Mouse (Mus musculus) cerebellum, adult 2 months (tissue): ENCODE results near the gene Ttn. TPM values are rescaled to one million over a fixed set of nuclear protein-coding genes. Genes with fewer than 3 reads are reported as not detected.

Experiments used
- DNase-seq, 2 experiments: peaks; one replicate each; pipeline ENCODE4 v3.0.0; 2021
- H3K27ac ChIP-seq: fragments of 200-500 bp; 2 replicates; pipeline ENCODE4 v1.5.1; 2012; ENCODE audit warnings: low read length, control low read depth, inconsistent platforms; ENCODE audit not compliant: insufficient read depth
- H3K27me3 ChIP-seq: fragments of 200-500 bp; 2 replicates; pipeline ENCODE4 v1.6.1; 2012; ENCODE audit warnings: inconsistent platforms, mild to moderate bottlenecking, low read length, moderate library complexity; ENCODE audit not compliant: control insufficient read depth, insufficient read depth
- H3K4me1 ChIP-seq: fragments of 200-500 bp; 2 replicates; pipeline ENCODE4 v1.6.1; 2011; ENCODE audit warnings: low read length; ENCODE audit not compliant: control insufficient read depth, insufficient read depth
- H3K4me3 ChIP-seq: fragments of 200-500 bp; replicated peaks from 2 replicates; pipeline ENCODE3; 2011; ENCODE audit warnings: mild to moderate bottlenecking, low read depth, low read length, control low read depth; ENCODE audit not compliant: insufficient read depth
- CTCF ChIP-seq: fragments of 200-500 bp; IDR thresholded peaks from 2 replicates; pipeline ENCODE4 v1.5.1; 2011; ENCODE audit warnings: low read depth, mild to moderate bottlenecking, control low read depth, low read length, moderate library complexity, borderline replicate concordance; ENCODE audit not compliant: insufficient read depth
- POLR2A ChIP-seq: fragments of 200-500 bp; IDR thresholded peaks from 2 replicates; pipeline ENCODE4 v1.6.1; 2011; ENCODE audit warnings: low read length, control low read depth, borderline replicate concordance; ENCODE audit not compliant: insufficient read depth
- WGBS: fragments of 180-500 bp; shearing (Covaris S2); methylation state at CpG from one replicate; pipeline ENCODE4 v1.1.7; 2018; 5-methylcytosine and 5-hydroxymethylcytosine counted together
- polyA plus RNA-seq: library from polyadenylated mRNA; depleted of rRNA; stranded (reverse); fragments of >200 nt; gene quantifications from 2 replicates; pipeline ENCODE4 v1.2.3, GENCODE M21; 2012

Gene Ttn
- polyA plus RNA-seq, 1 experiment, result 0.47 TPM

DNA sequence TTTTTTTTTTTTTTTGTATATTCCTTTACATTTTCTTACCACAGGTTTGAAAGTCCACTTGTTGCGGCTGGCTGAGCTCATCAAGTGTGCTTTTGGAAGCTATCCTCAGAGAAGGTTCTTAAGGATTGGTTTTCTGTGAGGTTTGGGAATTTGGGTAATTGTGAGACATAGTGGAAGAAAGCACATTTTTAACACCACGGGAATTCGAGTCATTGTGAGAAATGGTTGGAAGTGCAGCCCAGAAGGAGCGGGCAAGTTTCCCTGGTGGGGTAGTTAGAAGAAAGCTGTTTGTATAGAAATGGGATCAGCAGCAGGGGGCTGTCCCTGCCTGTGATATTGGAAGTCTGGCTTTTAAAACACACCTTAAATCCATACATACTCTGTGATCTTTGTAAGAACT is 306.4 kb downstream of the Ttn start:
- H3K4me1 ChIP-seq, result no peaks in the 10 kb centered on the region
- WGBS, result 9% methylated on average over 4 of the region's 4 CpGs
- DNase-seq, result no peak
- H3K27ac ChIP-seq, result no peak overlapping the region
- no peaks in the 10 kb centered on the region for H3K27me3 ChIP-seq
- peak overlapping the region; percentile 65 for H3K4me3 ChIP-seq
- no peak for TF ChIP-seq CTCF
- no peak for TF ChIP-seq POLR2A

- under 1% methylated on average over 44 of the region's 44 CpGs for WGBS
- Histone ChIP-seq H3K27ac (no peak overlapping the region), H3K4me1 (no peaks in the 10 kb centered on the region), H3K4me3 (peak overlapping the region; percentile 65), H3K27me3 (no peaks in the 10 kb centered on the region)
- DNase-seq, result peak in 1 of 2 experiments; percentile 30
- TF ChIP-seq POLR2A (no peak), CTCF (no peak)
Measured at GRCm38 (mm10) chr2:76675451-76675850, 306.9 kb downstream of the Ttn start.

DNA sequence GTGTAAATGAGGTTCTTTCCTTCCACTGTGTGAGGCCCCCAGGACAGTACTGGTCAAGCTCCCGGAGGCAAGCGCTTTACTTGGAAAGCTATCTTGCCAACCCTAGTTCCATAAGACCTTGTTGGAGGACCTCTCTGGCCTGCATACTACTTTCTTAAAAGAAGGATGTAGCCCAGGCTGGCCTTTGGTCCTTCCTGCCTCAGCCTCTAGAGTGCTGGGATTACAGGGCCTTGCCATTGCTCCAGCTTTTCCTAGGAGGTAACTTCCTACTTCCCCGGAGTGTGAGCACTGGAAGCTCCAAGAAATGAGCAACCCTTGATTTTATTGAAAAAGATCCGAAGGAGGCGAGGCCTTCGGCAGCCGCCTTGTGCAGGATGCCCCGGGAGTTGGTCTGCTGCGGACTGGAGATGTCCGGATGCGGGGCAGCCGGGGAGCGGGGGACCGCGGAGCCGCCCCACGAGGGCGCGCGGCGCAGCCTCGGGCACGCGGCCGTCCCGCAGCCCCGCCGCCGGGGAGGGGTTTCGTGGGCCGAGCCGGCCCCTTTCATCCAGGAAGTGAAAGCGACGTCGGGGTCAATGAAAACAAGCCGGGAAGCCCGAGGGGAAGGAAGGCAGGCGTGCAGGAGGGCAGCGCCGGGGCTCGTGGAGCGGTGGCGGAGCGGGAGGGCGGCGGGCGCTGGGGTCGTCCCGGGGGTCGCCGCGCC is 307.5 kb downstream of the Ttn start, which contains the start of gene Plekha3:
Gene Plekha3, plus strand, starts transcription at position 557 of the 703 bp plus-strand sequence.
- TF ChIP-seq CTCF (no peak), POLR2A (peak; percentile 55; the same call in 1 of the 2 replicates)
- WGBS, result 5% methylated on average over 46 of the region's 52 CpGs

GRCm38 (mm10) chr2:76673472-76674081 is 308.8 kb downstream of the Ttn start:
- DNase-seq, result peak; percentile 31 to 37
- WGBS, result 54% methylated on average over 7 of the region's 7 CpGs
- peak overlapping the region; percentile 53 for H3K4me3 ChIP-seq
- no peaks in the 10 kb centered on the region for H3K4me1 ChIP-seq
- H3K27ac ChIP-seq, result no peak overlapping the region
- no peaks in the 10 kb centered on the region for H3K27me3 ChIP-seq
- TF ChIP-seq CTCF, result no peak
- no peak for TF ChIP-seq POLR2A

More for the DNA sequence above, 307.5 kb downstream of the Ttn start, which contains the start of gene Plekha3:
- H3K4me3 ChIP-seq, result peak within 1 kb of the TSS; percentile 65
- no peaks in the 10 kb centered on the region for H3K4me1 ChIP-seq
- peak within 1 kb of the TSS; percentile 62 for H3K27ac ChIP-seq
- no peaks in the 10 kb centered on the region for H3K27me3 ChIP-seq
- DNase-seq, result peak; percentile 84 to 86

DNA sequence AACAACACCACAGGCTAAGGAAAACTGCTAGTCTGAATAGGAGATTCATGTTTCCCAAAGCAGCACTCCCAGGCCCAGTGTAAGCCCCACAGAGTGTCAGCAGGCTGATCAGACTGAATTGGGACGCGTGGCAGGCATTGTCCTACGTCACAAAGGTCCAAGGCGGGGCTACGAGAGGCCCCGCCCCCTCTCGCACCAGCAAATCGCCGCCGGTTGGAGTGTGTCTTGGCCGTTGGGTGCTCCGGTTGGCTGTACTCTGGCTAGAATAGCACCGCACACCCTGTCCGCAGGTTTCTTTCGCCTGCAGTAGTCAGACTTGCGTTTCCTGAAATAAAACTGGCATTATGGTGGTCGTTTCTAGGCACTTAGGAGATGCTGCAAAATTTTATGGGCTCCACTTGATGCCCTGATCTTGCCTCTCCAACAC is 309.4 kb downstream of the Ttn start, which contains the start of gene Fkbp7:
Gene Fkbp7, minus strand, starts transcription at position 151 of the 427 bp plus-strand sequence.
- Histone ChIP-seq H3K4me1 (no peaks in the 10 kb centered on the region), H3K27ac (peak within 1 kb of the TSS; percentile 32; the same call in 1 of the 2 replicates), H3K27me3 (no peaks in the 10 kb centered on the region), H3K4me3 (peak within 1 kb of the TSS; percentile 53)
- peak; percentile 92 to 94 for DNase-seq
- WGBS, result under 1% methylated on average over 17 of the region's 17 CpGs
- TF ChIP-seq CTCF (no peak), POLR2A (peak; percentile 68; the same call in 1 of the 2 replicates)

DNA sequence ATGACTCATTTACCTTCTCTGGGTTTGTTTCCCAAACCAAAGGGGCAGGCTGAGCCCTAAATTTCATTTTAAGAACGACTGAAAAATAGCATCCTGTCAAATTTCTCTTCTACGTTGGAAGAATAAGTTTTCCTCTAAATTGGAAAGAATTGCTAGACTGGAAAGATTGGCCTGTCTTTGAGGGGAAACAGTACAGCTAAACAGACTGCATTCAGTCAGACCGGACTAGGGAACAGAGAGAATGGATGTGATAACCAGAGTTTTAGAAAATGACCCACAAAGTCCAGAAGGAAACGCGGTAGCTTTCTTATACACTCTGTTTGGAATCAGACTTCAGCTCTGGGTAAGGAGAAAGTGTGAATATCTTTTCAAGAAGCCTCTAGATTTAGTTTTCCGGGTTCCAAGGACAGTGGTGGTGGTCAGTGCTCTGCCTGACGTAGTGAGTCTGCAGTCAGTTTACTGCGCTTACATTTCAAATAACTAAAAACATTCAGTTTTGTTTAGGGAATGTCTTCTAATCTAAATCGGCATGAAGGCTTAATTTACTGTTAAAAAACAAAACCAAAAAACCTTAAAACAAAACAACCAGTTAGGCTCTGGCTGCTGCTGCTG is 310.1 kb downstream of the Ttn start:
- Histone ChIP-seq H3K4me3 (peak overlapping the region; percentile 53), H3K27ac (no peak overlapping the region), H3K27me3 (no peaks in the 10 kb centered on the region), H3K4me1 (no peaks in the 10 kb centered on the region)
- TF ChIP-seq CTCF (no peak), POLR2A (no peak)
- 19% methylated on average over 9 of the region's 9 CpGs for WGBS
- DNase-seq, result no peak

DNA sequence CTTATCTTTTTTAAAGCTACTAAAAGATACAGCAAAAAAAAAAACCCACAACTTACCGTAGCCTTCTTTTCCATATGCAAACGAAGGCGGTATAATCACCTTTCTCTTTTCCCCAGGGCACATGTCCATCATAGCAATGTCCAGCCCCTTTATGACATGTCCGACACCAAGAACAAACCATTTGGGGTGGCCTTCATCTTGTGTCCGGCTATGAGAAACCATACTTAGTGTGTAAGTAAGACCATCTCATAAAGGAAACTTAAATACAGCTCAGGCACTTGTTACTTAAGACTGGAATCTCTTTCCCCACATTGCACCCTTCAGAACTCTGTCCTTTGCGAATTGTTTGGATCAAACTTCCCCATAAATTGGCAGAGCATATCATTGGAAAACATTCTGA is 310.7 kb downstream of the Ttn start:
- no peaks in the 10 kb centered on the region for H3K4me1 ChIP-seq
- no peaks in the 10 kb centered on the region for H3K27me3 ChIP-seq
- TF ChIP-seq POLR2A, result no peak
- no peak for TF ChIP-seq CTCF
- no peak overlapping the region for H3K4me3 ChIP-seq
- DNase-seq, result no peak
- no peak overlapping the region for H3K27ac ChIP-seq
- WGBS, result 70% methylated on average over 6 of the region's 6 CpGs
